Mouse (Mus musculus) ES-Bruce4 (cell line): ENCODE measurements around the gene Psmb1.

Source experiments
- CTCF ChIP-seq: IDR thresholded peaks from one replicate; pipeline ENCODE4 v1.8.1; 2011; ENCODE audit warnings: low read depth, low read length
- POLR2A ChIP-seq: IDR thresholded peaks from one replicate; pipeline ENCODE4 v1.8.1; 2011; ENCODE audit warnings: low read length; ENCODE audit not compliant: insufficient read depth

DNA sequence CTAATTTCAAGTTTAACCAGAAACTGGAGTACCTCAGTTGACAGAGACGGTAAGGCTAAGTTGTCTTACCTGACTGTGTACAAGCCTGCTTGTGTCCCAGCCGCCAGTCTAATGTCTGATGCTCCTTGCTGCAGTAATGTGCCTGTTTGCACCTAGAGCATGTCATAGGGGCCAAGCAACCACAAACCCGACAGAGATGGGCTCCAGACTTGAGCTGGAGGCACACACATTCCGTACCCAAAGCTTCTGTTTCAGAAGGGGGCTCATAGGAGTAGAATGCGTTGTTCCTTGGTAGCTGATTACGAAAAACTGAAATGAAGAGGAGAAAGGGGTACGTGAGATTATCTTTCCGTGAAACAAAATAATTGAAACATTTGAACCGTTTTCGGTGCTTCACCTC lies 26.8 kb upstream of the Psmb1 start:
- TF ChIP-seq CTCF: no peak
- TF ChIP-seq POLR2A: no peak
